Mouse (Mus musculus): ENCODE data around the gene Phkg2. TPM values are rescaled to one million over a fixed set of nuclear protein-coding genes. Genes with fewer than 3 reads are reported as not detected.

The Phkg2 gene
- total RNA-seq (2017) = 74.8 and 88.3 TPM in 2 replicates

- ATAC-seq (ENCODE audit: extremely low read depth, insufficient number of reproducible peaks, low FRiP score, poor library complexity, severe bottlenecking) = peak; percentile 97
Observed at GRCm38 (mm10) chr7:127572895-127573471, at the start of gene Phkg2. Gene Phkg2 (plus strand): TSS chr7:127573340.

GRCm38 (mm10) chr7:127541671-127542070 is 31.5 kb upstream of the Phkg2 start:
- 0 out of 2 replicates have a peak, but pooled peaks have one; percentile 9 for ATAC-seq (ENCODE audit: extremely low read depth, insufficient number of reproducible peaks, low FRiP score, poor library complexity, severe bottlenecking)

GRCm38 (mm10) chr7:127549116-127549835 is 23.9 kb upstream of the Phkg2 start:
- no peak for ATAC-seq (ENCODE audit: extremely low read depth, insufficient number of reproducible peaks, low FRiP score, poor library complexity, severe bottlenecking)

- no peak for ATAC-seq (ENCODE audit: extremely low read depth, insufficient number of reproducible peaks, low FRiP score, poor library complexity, severe bottlenecking)
Observed at GRCm38 (mm10) chr7:127551558-127551957, 21.6 kb upstream of the Phkg2 start.

GRCm38 (mm10) chr7:127560580-127560979 is 12.6 kb upstream of the Phkg2 start:
- no peak for ATAC-seq (ENCODE audit: extremely low read depth, insufficient number of reproducible peaks, low FRiP score, poor library complexity, severe bottlenecking)

GRCm38 (mm10) chr7:127561340-127561858 is 11.7 kb upstream of the Phkg2 start, which contains the start of gene Tmem265:
Gene Tmem265 (plus strand): TSS chr7:127561390.
- ATAC-seq (ENCODE audit: extremely low read depth, insufficient number of reproducible peaks, low FRiP score, poor library complexity, severe bottlenecking) = no peak

GRCm38 (mm10) chr7:127564381-127565150 is 8.6 kb upstream of the Phkg2 start:
- ATAC-seq (ENCODE audit: extremely low read depth, insufficient number of reproducible peaks, low FRiP score, poor library complexity, severe bottlenecking) = no peak

GRCm38 (mm10) chr7:127573503-127574008 is 416 bp downstream of the Phkg2 start:
- ATAC-seq (ENCODE audit: extremely low read depth, insufficient number of reproducible peaks, low FRiP score, poor library complexity, severe bottlenecking) = no peak

GRCm38 (mm10) chr7:127574115-127574514 is 975 bp downstream of the Phkg2 start:
- ATAC-seq (ENCODE audit: extremely low read depth, insufficient number of reproducible peaks, low FRiP score, poor library complexity, severe bottlenecking) = no peak

- ATAC-seq (ENCODE audit: extremely low read depth, insufficient number of reproducible peaks, low FRiP score, poor library complexity, severe bottlenecking) = no peak
Observed at GRCm38 (mm10) chr7:127583260-127583659, 10.1 kb downstream of the Phkg2 start.

- peak; percentile 20; the same call in 1 of the 2 replicates for ATAC-seq (ENCODE audit: extremely low read depth, insufficient number of reproducible peaks, low FRiP score, poor library complexity, severe bottlenecking)
Observed at GRCm38 (mm10) chr7:127585031-127585430, 11.9 kb downstream of the Phkg2 start.

GRCm38 (mm10) chr7:127586149-127586548 is 13.0 kb downstream of the Phkg2 start:
- ATAC-seq (ENCODE audit: extremely low read depth, insufficient number of reproducible peaks, low FRiP score, poor library complexity, severe bottlenecking) = no peak

GRCm38 (mm10) chr7:127587196-127587595 is 14.1 kb downstream of the Phkg2 start:
- ATAC-seq (ENCODE audit: extremely low read depth, insufficient number of reproducible peaks, low FRiP score, poor library complexity, severe bottlenecking) = no peak

- ATAC-seq (ENCODE audit: extremely low read depth, insufficient number of reproducible peaks, low FRiP score, poor library complexity, severe bottlenecking) = peak; percentile 89
Observed at GRCm38 (mm10) chr7:127588011-127588871, 15.1 kb downstream of the Phkg2 start, which contains the start of the genes Ccdc189 and Rnf40. Gene Ccdc189 (minus strand): TSS chr7:127588595. Gene Rnf40 (plus strand): TSS chr7:127588767.

GRCm38 (mm10) chr7:127588901-127589300 is 15.8 kb downstream of the Phkg2 start:
- no peak for ATAC-seq (ENCODE audit: extremely low read depth, insufficient number of reproducible peaks, low FRiP score, poor library complexity, severe bottlenecking)

GRCm38 (mm10) chr7:127589637-127590036 is 16.5 kb downstream of the Phkg2 start:
- no peak for ATAC-seq (ENCODE audit: extremely low read depth, insufficient number of reproducible peaks, low FRiP score, poor library complexity, severe bottlenecking)

GRCm38 (mm10) chr7:127591108-127591507 is 18.0 kb downstream of the Phkg2 start:
- ATAC-seq (ENCODE audit: extremely low read depth, insufficient number of reproducible peaks, low FRiP score, poor library complexity, severe bottlenecking) = no peak

- no peak for ATAC-seq (ENCODE audit: extremely low read depth, insufficient number of reproducible peaks, low FRiP score, poor library complexity, severe bottlenecking)
Observed at GRCm38 (mm10) chr7:127592575-127592974, 19.4 kb downstream of the Phkg2 start.
